Mouse (Mus musculus) stomach, postnatal 0 days (tissue): ENCODE results near the gene Ptprn.
A peak's percentile ranks its signal among the peaks of the same experiment; 100 is the strongest.

Source experiments
- CTCF ChIP-seq: IDR thresholded peaks from 2 replicates; pipeline ENCODE4 v1.5.1; 2016; ENCODE audit warnings: antibody characterized with exemption, low read depth, mild to moderate bottlenecking, moderate library complexity
- EP300 ChIP-seq: optimal IDR thresholded peaks from 2 replicates; pipeline ENCODE3; 2016; ENCODE audit warnings: antibody characterized with exemption

GRCm38 (mm10) chr1:75219531-75219930 is 44.8 kb downstream of the Ptprn start, which contains the start of gene Tuba4a:
- TF ChIP-seq CTCF (peak; percentile 50), EP300 (no peak)
